Mouse (Mus musculus): ENCODE data around the gene Scn11a. TPM values are rescaled to one million over a fixed set of nuclear protein-coding genes. Genes with fewer than 3 reads are reported as not detected.

Scn11a gene
- 0.28 TPM for polyA plus RNA-seq (2014; fragmentation: Illumina TruSeq; extraction: RNeasy Lipid Tissue Mini Kit (QIAGEN cat#74804); ENCODE audit: low read depth, low replicate concordance)

DNA sequence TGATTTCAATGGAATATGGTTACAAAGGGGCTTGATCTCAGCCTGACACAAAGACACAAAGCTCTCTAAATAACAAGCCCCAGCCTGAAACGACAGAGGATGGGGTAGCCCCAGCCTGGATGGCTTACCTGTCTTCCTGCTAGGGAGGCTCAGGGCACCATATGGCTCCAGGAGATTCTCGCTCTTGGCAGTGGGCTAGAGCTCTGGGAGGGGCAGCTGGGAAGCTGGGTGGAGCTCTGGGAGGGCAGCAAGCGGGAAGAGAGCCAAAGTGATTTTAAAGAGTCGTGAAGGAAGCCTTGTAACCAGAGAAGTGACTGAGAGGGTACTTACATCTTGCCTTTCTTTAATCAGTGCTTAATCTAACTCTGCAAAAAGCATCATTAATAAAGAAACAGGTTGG lies at the start of gene Scn11a:
Gene Scn11a (minus strand): TSS at position 160 of the 400 bp plus-strand sequence.

DNA sequence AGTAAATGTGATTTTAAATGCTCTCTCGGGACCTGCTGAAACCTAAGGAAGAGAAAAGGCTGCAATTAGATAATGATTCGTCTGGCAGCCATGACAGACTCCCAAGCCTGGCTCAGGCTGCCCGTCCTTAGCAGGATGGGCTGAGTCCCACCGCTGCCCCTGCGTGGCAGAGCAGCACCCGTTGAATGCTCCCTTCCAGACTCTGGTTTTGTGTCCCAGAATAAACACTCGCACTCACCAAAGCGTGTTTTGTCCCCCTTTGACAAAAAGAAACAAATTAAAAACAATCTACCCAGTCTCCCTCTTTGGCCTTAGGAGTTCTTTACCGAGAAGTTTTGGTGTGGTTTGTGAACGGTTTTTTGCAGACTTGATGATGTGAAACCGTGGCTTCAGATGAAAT lies 106.0 kb downstream of the Scn11a start, which contains the start of gene Scn10a:
Gene Scn10a (minus strand): TSS at position 101 of the 400 bp plus-strand sequence.

Other genes with a start within 250 kb of the Scn11a start
- gene Scn5a, start 246.4 kb downstream of the Scn11a start, polyA plus RNA-seq (2014; fragmentation: Illumina TruSeq; extraction: RNeasy Lipid Tissue Mini Kit (QIAGEN cat#74804); ENCODE audit: low read depth, low replicate concordance) = 0.07 TPM
- 0.31 TPM for gene Scn10a, start 106.1 kb downstream of the Scn11a start, polyA plus RNA-seq (2014; fragmentation: Illumina TruSeq; extraction: RNeasy Lipid Tissue Mini Kit (QIAGEN cat#74804); ENCODE audit: low read depth, low replicate concordance)
- gene Wdr48, start 69.4 kb upstream of the Scn11a start, polyA plus RNA-seq (2014; fragmentation: Illumina TruSeq; extraction: RNeasy Lipid Tissue Mini Kit (QIAGEN cat#74804); ENCODE audit: low read depth, low replicate concordance) = 467 TPM
- gene Gorasp1, start 112.1 kb upstream of the Scn11a start, polyA plus RNA-seq (2014; fragmentation: Illumina TruSeq; extraction: RNeasy Lipid Tissue Mini Kit (QIAGEN cat#74804); ENCODE audit: low read depth, low replicate concordance) = 1.2 TPM
- 17.2 TPM for gene Ttc21a, start 112.2 kb upstream of the Scn11a start, polyA plus RNA-seq (2014; fragmentation: Illumina TruSeq; extraction: RNeasy Lipid Tissue Mini Kit (QIAGEN cat#74804); ENCODE audit: low read depth, low replicate concordance)
- 1.0 TPM for gene Csrnp1, start 159.2 kb upstream of the Scn11a start, polyA plus RNA-seq (2014; fragmentation: Illumina TruSeq; extraction: RNeasy Lipid Tissue Mini Kit (QIAGEN cat#74804); ENCODE audit: low read depth, low replicate concordance)
- 0.07 TPM for gene Xirp1, start 198.1 kb upstream of the Scn11a start, polyA plus RNA-seq (2014; fragmentation: Illumina TruSeq; extraction: RNeasy Lipid Tissue Mini Kit (QIAGEN cat#74804); ENCODE audit: low read depth, low replicate concordance)
- gene Cx3cr1, start 244.4 kb upstream of the Scn11a start, polyA plus RNA-seq (2014; fragmentation: Illumina TruSeq; extraction: RNeasy Lipid Tissue Mini Kit (QIAGEN cat#74804); ENCODE audit: low read depth, low replicate concordance) = 2.4 TPM